Mouse (Mus musculus) liver, adult (tissue): Measurements from ENCODE around the gene Lce1j.

Experiments
- GATA4 ChIP-seq: IDR thresholded peaks from 2 replicates; pipeline ENCODE4 v1.6.1; 2014; ENCODE audit warnings: mild to moderate bottlenecking, low read length; ENCODE audit not compliant: insufficient replicate concordance

The Lce1j gene

GRCm38 (mm10) chr3:92790414-92790813 is at the start of gene Lce1j:
TSS of gene Lce1j (minus strand) at chr3:92790514.
- TF ChIP-seq GATA4: no peak

DNA sequence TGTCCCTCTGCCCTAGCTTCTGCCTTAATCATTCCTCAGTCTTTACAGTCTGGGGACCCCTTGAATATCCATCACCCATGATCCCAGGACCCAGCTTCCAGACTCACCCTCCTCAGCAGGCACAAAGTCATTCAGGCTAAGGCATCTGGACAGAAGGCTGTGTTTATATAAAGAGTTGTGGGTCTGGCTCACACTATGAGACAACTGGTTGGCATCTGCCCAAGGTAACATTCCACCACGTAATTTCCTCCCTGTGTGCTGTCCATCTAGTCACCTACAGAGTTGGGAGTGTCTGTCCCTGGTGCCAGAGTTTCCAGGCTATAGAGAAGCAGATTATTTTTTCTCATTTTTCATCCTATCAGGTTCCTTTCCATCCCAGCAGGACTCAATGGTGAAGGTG is 36.8 kb upstream of the Lce1j start, which contains the start of gene Kprp:
TSS of gene Kprp (minus strand) at position 140 of the 400 bp plus-strand sequence.
- no peak for TF ChIP-seq GATA4

DNA sequence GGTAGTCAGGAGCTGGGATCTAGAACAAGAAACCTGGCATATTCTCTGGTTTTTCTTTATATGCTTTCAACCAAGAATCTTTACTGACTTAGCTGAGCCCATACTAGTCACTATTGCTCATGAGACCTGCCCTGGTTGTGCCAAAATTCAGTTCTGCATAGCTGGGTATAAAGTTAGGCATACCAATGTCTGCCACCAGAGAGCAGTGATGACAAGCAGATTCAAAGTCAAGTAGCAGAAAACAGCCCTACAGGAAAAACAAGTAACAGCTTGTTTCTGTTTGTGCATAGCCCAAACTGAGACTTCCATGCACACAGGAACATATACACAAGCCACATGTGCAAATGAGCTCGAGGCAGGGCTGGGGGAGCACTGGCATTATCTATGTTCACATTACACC is 35.5 kb upstream of the Lce1j start:
- no peak for TF ChIP-seq GATA4

GRCm38 (mm10) chr3:92815581-92815980 is 25.3 kb upstream of the Lce1j start:
- no peak for TF ChIP-seq GATA4

- no peak for TF ChIP-seq GATA4
These were observed 17.5 kb upstream of the Lce1j start, which contains the start of gene Lce1k for GRCm38 (mm10) chr3:92807791-92808190. TSS of gene Lce1k (minus strand) at chr3:92807891.

DNA sequence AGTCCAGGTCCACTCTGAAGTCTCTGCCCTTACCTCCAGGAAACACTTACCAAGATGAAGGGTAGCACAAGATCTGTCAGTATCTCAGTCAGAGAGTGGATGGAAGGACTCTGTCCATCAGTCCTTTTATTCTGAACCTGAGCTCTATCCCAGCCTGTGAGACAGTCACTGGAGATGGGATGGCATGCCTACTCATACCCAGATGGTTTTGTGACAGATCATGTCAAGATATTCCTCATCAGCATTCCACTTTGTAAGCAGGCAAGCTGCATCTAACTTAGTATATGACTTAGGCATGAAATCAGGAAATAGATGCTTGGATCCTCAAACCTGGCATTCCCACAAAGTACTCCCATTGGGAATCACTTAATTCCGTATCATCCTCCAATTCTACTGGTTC is 11.5 kb downstream of the Lce1j start, which contains the start of gene Lce1i:
TSS of gene Lce1i (minus strand) at position 101 of the 400 bp plus-strand sequence.
- TF ChIP-seq GATA4: no peak

- TF ChIP-seq GATA4: no peak
These were observed 18.7 kb downstream of the Lce1j start for GRCm38 (mm10) chr3:92771573-92771972.

- no peak for TF ChIP-seq GATA4
These were observed 25.3 kb downstream of the Lce1j start, which contains the start of gene Lce1h for GRCm38 (mm10) chr3:92764965-92765364. TSS of gene Lce1h (minus strand) at chr3:92765065.

- no peak for TF ChIP-seq GATA4
These were observed 37.1 kb downstream of the Lce1j start for GRCm38 (mm10) chr3:92753197-92753596.

DNA sequence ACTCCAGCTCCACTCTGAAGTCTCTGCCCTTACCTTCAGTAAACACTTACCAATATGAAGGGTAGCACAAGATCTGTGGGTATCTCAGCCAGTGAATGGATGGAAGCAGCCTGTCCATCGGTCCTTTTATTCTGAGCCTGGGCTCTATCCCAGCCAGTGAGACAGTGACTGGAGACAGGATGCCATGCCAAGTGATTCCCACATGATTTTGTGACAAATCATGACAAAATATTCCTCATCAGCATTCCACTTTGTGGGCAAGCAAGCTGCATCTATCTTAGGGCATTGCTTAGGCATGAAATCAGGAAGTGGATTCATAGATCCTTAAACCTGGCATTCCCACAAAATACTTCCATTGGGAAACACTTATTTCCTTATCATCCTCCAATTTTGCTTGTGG is 38.1 kb downstream of the Lce1j start, which contains the start of gene Lce1g:
TSS of gene Lce1g (minus strand) at position 101 of the 400 bp plus-strand sequence.
- TF ChIP-seq GATA4: no peak

DNA sequence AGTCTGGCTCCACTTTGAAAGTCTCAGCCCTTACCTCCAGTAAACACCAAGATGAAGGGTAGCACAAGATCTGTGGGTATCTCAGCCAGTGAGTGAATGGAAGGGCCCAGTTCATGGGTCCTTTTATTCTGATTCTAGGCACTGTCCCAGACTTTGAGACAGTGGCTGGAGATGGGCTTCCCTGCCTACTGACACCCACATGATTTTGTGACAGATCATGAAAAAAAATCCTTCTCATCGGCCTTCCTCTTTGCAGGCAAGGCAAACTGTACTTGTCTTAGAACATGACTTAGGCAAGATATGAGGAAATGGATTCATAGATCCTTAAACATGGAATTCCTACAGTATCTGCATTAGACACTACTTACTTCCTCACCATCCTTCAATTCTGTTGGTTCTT is 51.3 kb downstream of the Lce1j start, which contains the start of gene Gm38119:
TSS of gene Gm38119 (minus strand) at position 101 of the 400 bp plus-strand sequence.
- TF ChIP-seq GATA4: no peak
